Mouse (Mus musculus): ENCODE data around the gene Lrrc19. TPM values are rescaled to one million over a fixed set of nuclear protein-coding genes. Genes with fewer than 3 reads are reported as not detected.
A peak's percentile ranks its signal among the peaks of the same experiment; 100 is the strongest.
"Not testable (repeated sequence)": the region's sequence is repeated elsewhere in the genome, so short reads cannot be mapped to it uniquely, and the experiment has no call there.

Lrrc19 gene
- polyA plus RNA-seq, 1 experiment, result not detected

GRCm38 (mm10) chr4:94680662-94681061, 30.7 kb upstream of the Lrrc19 start:
- no peak for TF ChIP-seq CTCF (IDR thresholded peaks at IDR 0.05; ENCODE audit: control insufficient read depth, insufficient read depth, insufficient replicate concordance, low read depth, low read length)
- TF ChIP-seq POLR2A (IDR thresholded peaks at IDR 0.05; ENCODE audit: control insufficient read depth, low read depth, low read length), result no peak
- no peaks in the 10 kb centered on the region for H3K4me1 ChIP-seq (ENCODE audit: control insufficient read depth, insufficient read depth, low read length)
- peaks cover 1% of the 10 kb centered on the region; the same call in 1 of the 2 replicates for H3K36me3 ChIP-seq (ENCODE audit: control insufficient read depth, insufficient read depth, low read length)
- no peaks in the 10 kb centered on the region for H3K27me3 ChIP-seq (ENCODE audit: control insufficient read depth, insufficient read depth, low read length)
- H3K4me3 ChIP-seq (ENCODE audit: control insufficient read depth, low read depth, low read length), result no peak overlapping the region
- H3K27ac ChIP-seq (ENCODE audit: control insufficient read depth, insufficient read depth, low read depth, low read length), result no peak overlapping the region

GRCm38 (mm10) chr4:94669718-94670117, 19.8 kb upstream of the Lrrc19 start:
- H3K27ac ChIP-seq (ENCODE audit: control insufficient read depth, insufficient read depth, low read depth, low read length), result no peak overlapping the region
- H3K4me1 ChIP-seq (ENCODE audit: control insufficient read depth, insufficient read depth, low read length), result no peaks in the 10 kb centered on the region
- TF ChIP-seq CTCF (IDR thresholded peaks at IDR 0.05; ENCODE audit: control insufficient read depth, insufficient read depth, insufficient replicate concordance, low read depth, low read length), result no peak
- H3K36me3 ChIP-seq (ENCODE audit: control insufficient read depth, insufficient read depth, low read length), result no peaks in the 10 kb centered on the region
- H3K27me3 ChIP-seq (ENCODE audit: control insufficient read depth, insufficient read depth, low read length), result no peaks in the 10 kb centered on the region
- H3K4me3 ChIP-seq (ENCODE audit: control insufficient read depth, low read depth, low read length), result no peak overlapping the region

DNA sequence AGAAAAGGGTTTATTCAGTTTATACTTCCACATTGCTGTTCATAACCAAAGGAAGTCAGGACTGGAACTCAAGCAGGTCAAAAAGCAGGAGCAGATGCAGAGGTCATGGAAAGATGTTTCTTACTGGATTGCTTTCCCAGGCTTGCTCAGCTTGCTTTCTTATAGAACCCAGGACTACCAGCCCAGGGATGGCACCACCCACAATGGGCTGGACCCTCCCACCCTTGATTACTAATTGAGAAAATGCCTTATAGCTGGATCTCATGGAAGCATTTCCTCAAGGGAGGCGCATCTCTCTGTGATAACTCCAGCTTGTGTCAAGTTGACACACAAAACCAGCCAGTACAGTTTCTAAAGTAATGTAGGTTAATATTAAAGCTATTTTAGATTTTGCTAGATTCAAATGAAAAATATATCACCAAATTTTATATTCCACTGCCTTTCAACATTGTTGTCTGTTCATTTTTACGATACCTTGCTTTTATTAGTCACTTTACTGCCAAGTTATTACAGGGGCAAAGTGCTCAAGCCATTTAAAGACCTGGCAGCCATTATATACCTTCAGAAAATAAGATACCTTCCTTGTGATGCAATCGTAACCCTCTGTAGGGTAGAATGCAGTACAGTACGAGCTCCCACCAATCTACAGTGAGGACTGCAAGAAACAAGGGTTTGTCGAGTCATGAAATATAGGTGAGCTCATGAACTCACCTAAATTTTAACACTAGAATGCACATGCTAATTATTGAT, 657 bp upstream of the Lrrc19 start:
- not testable (repeated sequence) for H3K27ac ChIP-seq (ENCODE audit: control insufficient read depth, insufficient read depth, low read depth, low read length); H3K4me3 ChIP-seq (ENCODE audit: control insufficient read depth, low read depth, low read length); H3K36me3 ChIP-seq (ENCODE audit: control insufficient read depth, insufficient read depth, low read length); H3K4me1 ChIP-seq (ENCODE audit: control insufficient read depth, insufficient read depth, low read length); H3K27me3 ChIP-seq (ENCODE audit: control insufficient read depth, insufficient read depth, low read length)

GRCm38 (mm10) chr4:94643141-94643540, 6.8 kb downstream of the Lrrc19 start:
- Histone ChIP-seq H3K27me3 (ENCODE audit: control insufficient read depth, insufficient read depth, low read length) (no peaks in the 10 kb centered on the region), H3K4me3 (ENCODE audit: control insufficient read depth, low read depth, low read length) (no peak overlapping the region), H3K4me1 (ENCODE audit: control insufficient read depth, insufficient read depth, low read length) (no peaks in the 10 kb centered on the region), H3K36me3 (ENCODE audit: control insufficient read depth, insufficient read depth, low read length) (no peaks in the 10 kb centered on the region), H3K27ac (ENCODE audit: control insufficient read depth, insufficient read depth, low read depth, low read length) (no peak overlapping the region)
- TF ChIP-seq POLR2A (IDR thresholded peaks at IDR 0.05; ENCODE audit: control insufficient read depth, low read depth, low read length) (no peak), CTCF (IDR thresholded peaks at IDR 0.05; ENCODE audit: control insufficient read depth, insufficient read depth, insufficient replicate concordance, low read depth, low read length) (no peak)

DNA sequence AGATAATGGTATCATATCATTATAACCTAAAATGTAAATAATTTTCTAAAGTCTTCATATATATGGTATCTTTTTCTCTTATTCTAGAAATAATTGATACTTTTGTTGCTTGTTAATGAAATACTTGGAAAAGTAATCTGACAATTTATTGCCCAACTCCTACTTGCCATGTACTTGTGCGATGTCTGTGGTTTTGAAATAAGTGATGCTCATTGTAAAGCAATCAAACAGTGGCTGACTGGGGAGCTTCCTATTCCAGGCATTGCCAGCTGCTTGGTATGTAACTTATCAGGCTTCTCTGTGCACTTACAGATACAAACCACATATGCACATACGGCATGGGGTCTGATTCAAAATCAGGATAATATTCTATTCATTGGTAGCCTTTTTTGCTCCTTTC, 29.9 kb downstream of the Lrrc19 start:
- H3K36me3 ChIP-seq (ENCODE audit: control insufficient read depth, insufficient read depth, low read length), result no peaks in the 10 kb centered on the region; the same call in 1 of the 2 replicates
- no peak overlapping the region for H3K27ac ChIP-seq (ENCODE audit: control insufficient read depth, insufficient read depth, low read depth, low read length)
- no peak overlapping the region for H3K4me3 ChIP-seq (ENCODE audit: control insufficient read depth, low read depth, low read length)
- no peaks in the 10 kb centered on the region for H3K4me1 ChIP-seq (ENCODE audit: control insufficient read depth, insufficient read depth, low read length)
- no peak for TF ChIP-seq CTCF (IDR thresholded peaks at IDR 0.05; ENCODE audit: control insufficient read depth, insufficient read depth, insufficient replicate concordance, low read depth, low read length)
- no peak for TF ChIP-seq POLR2A (IDR thresholded peaks at IDR 0.05; ENCODE audit: control insufficient read depth, low read depth, low read length)
- H3K27me3 ChIP-seq (ENCODE audit: control insufficient read depth, insufficient read depth, low read length), result no peaks in the 10 kb centered on the region

- Histone ChIP-seq H3K27ac (ENCODE audit: control insufficient read depth, insufficient read depth, low read depth, low read length) (peak overlapping the region; percentile 96), H3K4me3 (ENCODE audit: control insufficient read depth, low read depth, low read length) (peak overlapping the region; percentile 99), H3K36me3 (ENCODE audit: control insufficient read depth, insufficient read depth, low read length) (no peaks in the 10 kb centered on the region; the same call in 1 of the 2 replicates), H3K27me3 (ENCODE audit: control insufficient read depth, insufficient read depth, low read length) (no peaks in the 10 kb centered on the region), H3K4me1 (ENCODE audit: control insufficient read depth, insufficient read depth, low read length) (no peaks in the 10 kb centered on the region; the same call in 1 of the 2 replicates)
- no peak for TF ChIP-seq CTCF (IDR thresholded peaks at IDR 0.05; ENCODE audit: control insufficient read depth, insufficient read depth, insufficient replicate concordance, low read depth, low read length)
- no peak for TF ChIP-seq POLR2A (IDR thresholded peaks at IDR 0.05; ENCODE audit: control insufficient read depth, low read depth, low read length)
Measured at GRCm38 (mm10) chr4:94614627-94615006, 35.3 kb downstream of the Lrrc19 start.

DNA sequence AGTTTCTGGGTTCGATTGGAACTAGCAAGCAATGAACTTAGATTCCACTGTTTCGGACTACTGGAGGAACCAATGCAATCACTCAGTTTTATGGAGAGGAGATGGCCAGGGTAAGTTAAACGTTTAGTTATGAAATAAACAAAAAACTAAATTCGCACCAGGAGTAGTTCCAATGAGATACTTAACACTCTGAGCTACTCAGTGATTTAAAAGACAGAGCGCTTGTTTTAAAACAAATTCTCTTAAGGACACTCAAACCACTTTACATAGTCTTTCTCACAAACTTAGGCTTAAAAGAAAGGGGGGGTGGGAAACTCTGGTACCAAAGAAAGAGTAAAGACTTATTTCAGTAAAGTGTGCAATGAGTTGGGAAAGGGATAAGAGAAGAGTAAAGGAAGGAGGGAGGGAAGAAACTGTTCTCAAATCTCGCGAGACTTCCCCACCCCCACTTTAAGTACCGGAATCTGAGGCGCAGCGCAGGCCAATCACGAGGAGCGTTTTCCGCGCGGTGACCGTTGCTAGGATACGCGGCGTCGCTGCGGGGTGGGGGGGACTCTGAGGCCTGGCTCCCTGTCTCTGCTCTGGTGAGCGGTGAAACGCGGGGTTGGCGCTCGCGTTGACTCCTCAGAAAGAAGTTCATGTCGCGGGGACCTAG, 35.8 kb downstream of the Lrrc19 start, which contains the start of gene Ift74:
Gene Ift74, plus strand, starts transcription at position 520 of the 655 bp plus-strand sequence.
- Histone ChIP-seq H3K27me3 (ENCODE audit: control insufficient read depth, insufficient read depth, low read length) (no peaks in the 10 kb centered on the region), H3K4me3 (ENCODE audit: control insufficient read depth, low read depth, low read length) (peak within 1 kb of the TSS; percentile 99), H3K27ac (ENCODE audit: control insufficient read depth, insufficient read depth, low read depth, low read length) (peak within 1 kb of the TSS; percentile 96), H3K36me3 (ENCODE audit: control insufficient read depth, insufficient read depth, low read length) (no peaks in the 10 kb centered on the region; the same call in 1 of the 2 replicates), H3K4me1 (ENCODE audit: control insufficient read depth, insufficient read depth, low read length) (no peaks in the 10 kb centered on the region; the same call in 1 of the 2 replicates)
- no peak for TF ChIP-seq CTCF (IDR thresholded peaks at IDR 0.05; ENCODE audit: control insufficient read depth, insufficient read depth, insufficient replicate concordance, low read depth, low read length)
- TF ChIP-seq POLR2A (IDR thresholded peaks at IDR 0.05; ENCODE audit: control insufficient read depth, low read depth, low read length), result peak; percentile 96

Data from testis, adult 2 months (tissue).